Mouse (Mus musculus): ENCODE results near the gene Scn9a. TPM values are rescaled to one million over a fixed set of nuclear protein-coding genes. Genes with fewer than 3 reads are reported as not detected.

Gene Scn9a
- total and polyA plus RNA-seq, 3 experiments, result not detected

DNA sequence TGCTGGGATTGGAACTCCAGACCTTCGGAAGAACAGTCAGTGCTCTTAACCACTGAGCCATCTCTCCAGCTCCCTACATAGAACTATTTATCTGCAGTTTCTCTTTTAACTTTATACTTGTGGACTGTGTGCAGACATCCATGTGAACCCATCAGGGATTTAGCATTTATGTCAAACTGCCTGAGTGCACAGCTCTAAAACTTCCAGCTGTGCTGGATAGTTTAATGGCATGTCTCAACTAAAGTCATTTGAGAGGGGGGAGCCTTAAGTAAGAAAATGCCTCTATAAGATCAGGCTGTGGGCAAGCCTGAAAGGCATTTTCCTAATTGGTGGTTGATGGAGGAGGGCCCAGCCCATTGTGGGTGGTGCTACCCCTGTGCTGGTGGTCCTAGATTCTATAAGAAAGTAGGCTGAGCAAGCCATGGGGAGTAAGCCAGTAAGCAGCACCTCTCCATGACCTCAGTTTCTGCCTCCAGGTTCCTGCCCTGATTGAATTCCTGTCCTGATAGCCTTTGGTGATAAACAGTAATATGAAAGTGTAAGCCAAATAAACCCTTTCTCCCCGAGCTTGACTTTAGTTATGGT is 169.8 kb downstream of the Scn9a start:
- DNase-seq (ENCODE audit: low read depth, low spot score), result no peak
- Histone ChIP-seq H3K9me3 (replicated peaks; ENCODE audit: insufficient read depth, low read length) (no peaks in the 10 kb centered on the region), H3K36me3 (ENCODE audit: control insufficient read depth in 1 of 2, insufficient read depth in 2 of 2, low read length in 2 of 2) (no peaks in the 10 kb centered on the region), H3K27me3 (ENCODE audit: control insufficient read depth in 1 of 2, insufficient read depth in 2 of 2, low read length in 2 of 2) (no peaks in the 10 kb centered on the region), H3K4me1 (ENCODE audit: control insufficient read depth in 1 of 2, insufficient read depth in 2 of 2, low read length in 2 of 2) (no peaks in the 10 kb centered on the region), H3K9ac (ENCODE audit: control insufficient read depth, low read depth, low read length, poor library complexity, severe bottlenecking) (no peak overlapping the region), H3K27ac (ENCODE audit: control insufficient read depth, low read depth, low read length) (no peak overlapping the region), H3K4me3 (ENCODE audit: control insufficient read depth in 1 of 2, insufficient read depth in 1 of 2, low read depth in 2 of 2, low read length in 2 of 2) (no peak overlapping the region), H3K79me2 (ENCODE audit: control insufficient read depth, insufficient read depth, low read length, poor library complexity) (no peaks in the 10 kb centered on the region)
- TF ChIP-seq USF2 (IDR thresholded peaks at IDR 0.05; ENCODE audit: borderline replicate concordance in 1 of 2, insufficient read depth in 1 of 2, low read depth in 1 of 2, low read length in 2 of 2) (no peak), TCF12 (IDR thresholded peaks at IDR 0.05; ENCODE audit: low read depth, low read length) (no peak), EP300 (IDR thresholded peaks at IDR 0.05; ENCODE audit: low read depth in 1 of 2, low read length in 2 of 2) (no peak), MYC (IDR thresholded peaks at IDR 0.05; ENCODE audit: low read depth, low read length) (no peak)

DNA sequence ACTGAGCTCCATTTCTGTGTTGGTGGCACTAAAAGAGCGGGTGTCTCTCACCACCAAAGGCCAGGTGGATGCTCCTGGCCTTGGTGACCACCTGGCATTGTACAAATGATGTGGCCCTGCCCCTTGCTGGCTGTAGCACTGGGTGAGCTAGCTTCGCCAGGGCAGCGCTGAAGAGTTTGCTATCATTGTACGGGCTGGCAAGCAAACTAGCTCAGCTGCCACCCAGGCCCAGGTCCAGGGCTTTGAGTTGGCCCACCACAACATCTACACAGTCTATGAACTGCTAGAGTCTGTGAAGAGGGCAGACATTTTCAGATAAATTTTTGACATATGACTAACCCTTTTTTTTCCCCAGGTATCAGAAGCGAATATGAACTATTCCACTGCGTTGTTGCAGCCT is 170.8 kb downstream of the Scn9a start:
- no peak overlapping the region for H3K9ac ChIP-seq (ENCODE audit: control insufficient read depth, low read depth, low read length, poor library complexity, severe bottlenecking)
- no peaks in the 10 kb centered on the region for H3K4me1 ChIP-seq (ENCODE audit: control insufficient read depth in 1 of 2, insufficient read depth in 2 of 2, low read length in 2 of 2)
- no peak for DNase-seq (ENCODE audit: low read depth, low spot score)
- TF ChIP-seq USF2 (IDR thresholded peaks at IDR 0.05; ENCODE audit: borderline replicate concordance in 1 of 2, insufficient read depth in 1 of 2, low read depth in 1 of 2, low read length in 2 of 2) (no peak), MYB (IDR thresholded peaks at IDR 0.05; ENCODE audit: low read depth, low read length) (no peak), ZC3H11A (IDR thresholded peaks at IDR 0.05; ENCODE audit: low read depth, low read length) (no peak), RCOR1 (IDR thresholded peaks at IDR 0.05; ENCODE audit: low read depth, low read length) (no peak), ZMIZ1 (IDR thresholded peaks at IDR 0.05; ENCODE audit: low read depth, low read length) (no peak), NELFE (IDR thresholded peaks at IDR 0.05; ENCODE audit: low read depth, low read length) (no peak), MAX (IDR thresholded peaks at IDR 0.05; ENCODE audit: low read length) (no peak), SIN3A (IDR thresholded peaks at IDR 0.05; ENCODE audit: low read length) (no peak), SMC3 (IDR thresholded peaks at IDR 0.05; ENCODE audit: low read depth, low read length) (no peak), ETS1 (IDR thresholded peaks at IDR 0.05; ENCODE audit: low read depth, low read length) (no peak), HCFC1 (IDR thresholded peaks at IDR 0.05; ENCODE audit: low read depth, low read length) (no peak), KAT2A (conservative IDR thresholded peaks at IDR 0.05; ENCODE audit: low read depth, low read length) (no peak), MYC (IDR thresholded peaks at IDR 0.05; ENCODE audit: low read depth, low read length) (no peak), USF1 (IDR thresholded peaks at IDR 0.05; ENCODE audit: low read depth, low read length) (no peak), TBP (IDR thresholded peaks at IDR 0.05; ENCODE audit: low read depth, low read length) (no peak), GABPA (IDR thresholded peaks at IDR 0.05; ENCODE audit: low read depth, low read length) (no peak), UBTF (IDR thresholded peaks at IDR 0.05; ENCODE audit: borderline replicate concordance, insufficient read depth, low read depth, low read length) (no peak), MXI1 (IDR thresholded peaks at IDR 0.05; ENCODE audit: low read depth, low read length) (no peak), MAZ (IDR thresholded peaks at IDR 0.05; ENCODE audit: low read depth, low read length) (no peak), CTCF (IDR thresholded peaks at IDR 0.05 in 2 of 3, conservative IDR thresholded peaks at IDR 0.05 in 1 of 3; ENCODE audit: control insufficient read depth in 1 of 3, insufficient read depth in 1 of 3, low read depth in 2 of 3, low read length in 3 of 3, poor library complexity in 1 of 3, severe bottlenecking in 1 of 3) (no peak)
- H3K9me3 ChIP-seq (replicated peaks; ENCODE audit: insufficient read depth, low read length), result no peaks in the 10 kb centered on the region
- no peaks in the 10 kb centered on the region for H3K27me3 ChIP-seq (ENCODE audit: control insufficient read depth in 1 of 2, insufficient read depth in 2 of 2, low read length in 2 of 2)
- no peaks in the 10 kb centered on the region for H3K79me2 ChIP-seq (ENCODE audit: control insufficient read depth, insufficient read depth, low read length, poor library complexity)
- H3K27ac ChIP-seq (ENCODE audit: control insufficient read depth, low read depth, low read length), result no peak overlapping the region
- H3K36me3 ChIP-seq (ENCODE audit: control insufficient read depth in 1 of 2, insufficient read depth in 2 of 2, low read length in 2 of 2), result no peaks in the 10 kb centered on the region
- H3K4me3 ChIP-seq (ENCODE audit: control insufficient read depth in 1 of 2, insufficient read depth in 1 of 2, low read depth in 2 of 2, low read length in 2 of 2), result no peak overlapping the region
